Mouse (Mus musculus): ENCODE measurements around the gene Nodal.

GRCm38 (mm10) chr10:61417672-61418071 lies at the start of gene Nodal:
- no peak for TF ChIP-seq POLR2A (IDR thresholded peaks at IDR 0.05; ENCODE audit: borderline replicate concordance, extremely low read depth, insufficient read depth, insufficient read length, poor library complexity, severe bottlenecking)
- no peak for TF ChIP-seq CTCF (IDR thresholded peaks at IDR 0.05; ENCODE audit: borderline replicate concordance, extremely low read depth, insufficient read depth, insufficient read length)

Measured in brain, embryonic 14.5 days (tissue).